Mouse (Mus musculus) heart, postnatal 10 days (tissue): ENCODE measurements around the gene Nck1. TPM values are rescaled to one million over a fixed set of nuclear protein-coding genes. Genes with fewer than 3 reads are reported as not detected.

Experiments used
- DNase-seq, 2 experiments: peaks; one replicate each; pipeline ENCODE4 v3.0.0; 2021
- intact Hi-C: fragments of 180-260 bp; cut with DNase I; formaldehyde crosslinking; loops from one replicate; pipeline ENCODE4 v1.15.1; 2025
- total RNA-seq, 2 experiments: library from RNA; stranded (reverse); gene quantifications; 2 replicates each; pipeline ENCODE4 v1.2.3; 2021

Nck1 gene
- total RNA-seq, 2 experiments from 2014 or later, result 56.7 to 65.8 TPM

DNA sequence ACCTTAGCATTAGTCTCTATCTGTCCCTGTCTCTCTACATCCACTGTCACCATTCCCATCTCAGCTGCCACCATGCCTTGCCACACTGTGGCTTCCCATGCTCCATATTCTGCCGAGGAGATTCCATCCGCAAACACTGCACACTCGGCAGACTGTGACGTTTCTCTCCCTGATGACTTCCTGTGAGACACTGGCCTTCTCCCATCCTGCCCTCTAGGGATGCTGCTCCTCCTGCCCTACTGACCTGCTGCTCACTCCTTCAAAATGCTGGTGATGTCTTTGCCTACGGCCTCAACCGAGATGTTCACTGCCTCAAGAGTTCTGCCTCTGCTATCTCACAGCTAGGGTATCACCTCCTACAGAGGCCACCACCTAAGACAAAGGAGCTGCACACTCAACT lies 72.6 kb downstream of the Nck1 start:
- no peak for DNase-seq
- intact Hi-C loops, result loop anchor here (2.0 kb wide), 1 partner anchor 13 kb away; the partner anchor contains the start of gene Il20rb

DNA sequence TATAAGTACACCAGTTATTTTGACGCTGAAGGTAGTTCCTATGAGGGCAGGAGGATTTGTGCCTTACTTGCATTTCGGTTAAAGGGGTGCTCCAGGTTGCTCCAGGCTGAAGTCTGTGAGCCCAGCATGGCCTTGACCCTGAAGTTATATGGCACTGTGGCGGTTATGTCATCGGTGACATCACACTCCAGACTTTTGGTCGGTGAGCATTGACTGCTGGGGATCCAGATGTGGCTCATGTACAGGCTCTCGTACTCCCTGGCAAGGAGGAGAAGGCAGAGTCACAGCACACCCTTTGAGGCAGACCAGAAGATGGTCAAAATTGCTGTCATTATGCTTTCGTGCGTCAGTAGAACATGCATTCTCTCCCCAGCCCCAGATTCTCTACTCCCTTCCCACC lies 73.0 kb downstream of the Nck1 start:
- intact Hi-C loops, result loop anchor here (2.0 kb wide), 1 partner anchor 14 kb away; the partner anchor contains the start of gene Il20rb
- no peak for DNase-seq

DNA sequence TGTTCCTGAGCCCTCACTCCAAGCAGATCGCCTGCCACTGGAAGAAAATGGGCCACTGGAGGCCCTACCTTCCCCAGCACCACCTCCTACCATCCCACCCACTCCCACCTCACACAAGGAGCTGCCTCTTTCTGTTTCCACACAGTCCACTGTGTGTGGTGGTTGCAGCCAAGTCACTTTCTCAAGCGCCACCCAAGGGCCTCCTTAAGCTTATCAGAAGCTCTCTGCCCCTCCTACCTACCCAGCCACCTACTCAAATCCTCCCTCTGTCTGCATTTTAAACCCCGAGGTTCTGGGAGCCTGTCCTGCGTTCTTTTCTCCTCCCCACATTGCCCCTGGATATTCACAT lies 74.4 kb downstream of the Nck1 start:
- no peak for DNase-seq
- intact Hi-C loops, result no loop called here

DNA sequence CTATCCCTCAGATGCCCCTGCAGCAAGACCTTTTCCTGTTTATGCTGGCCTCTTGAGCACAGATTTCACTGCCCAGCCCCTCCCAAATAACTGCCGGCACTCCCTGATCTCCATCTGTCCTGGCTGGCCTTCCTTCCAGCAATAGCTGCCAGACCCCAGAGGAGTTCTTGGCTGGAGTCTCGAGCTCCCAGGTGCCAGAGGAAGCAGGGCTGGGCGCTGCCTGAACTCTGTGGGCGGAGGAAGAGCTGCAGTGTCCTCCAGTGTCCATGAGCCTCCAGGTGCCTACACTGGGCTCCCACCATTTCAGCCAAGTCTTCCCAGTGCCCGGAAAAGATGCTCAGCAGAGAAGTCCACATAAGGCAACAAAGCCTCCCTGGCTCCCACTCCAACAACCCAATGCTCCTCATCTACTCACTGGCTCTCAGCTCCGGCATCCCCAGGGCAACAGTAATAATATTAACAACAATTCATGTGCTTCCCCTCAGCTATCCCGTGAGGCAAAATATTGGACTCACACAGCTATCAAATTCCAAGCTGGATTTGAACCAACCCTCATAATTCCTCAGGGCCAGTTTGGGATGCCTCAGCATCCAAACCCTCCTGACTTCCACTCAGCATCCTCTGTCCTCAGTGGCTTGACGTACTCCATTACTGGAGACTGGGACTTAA lies 74.9 kb downstream of the Nck1 start:
- intact Hi-C loops, result no loop called here
- peak; percentile 77 to 81 for DNase-seq

DNA sequence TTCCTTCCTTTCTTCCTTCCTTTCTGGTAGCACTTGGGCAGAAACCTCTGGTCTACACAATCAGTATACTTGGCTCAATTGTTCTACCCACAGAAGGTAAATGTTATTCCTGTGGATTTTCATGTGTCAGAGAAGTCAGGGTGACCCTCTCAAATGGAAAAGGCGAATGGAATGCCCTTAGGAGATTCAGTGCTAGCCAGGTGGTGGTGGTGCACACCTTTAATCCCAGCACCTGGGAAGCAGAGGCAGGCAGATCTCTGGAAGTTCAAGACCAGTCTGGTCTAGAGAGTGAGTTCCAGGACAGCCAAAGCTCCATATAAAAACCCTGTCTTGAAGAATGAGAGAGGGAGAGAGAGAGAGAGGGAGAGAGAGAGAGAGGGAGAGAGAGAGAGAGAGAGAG lies 75.7 kb downstream of the Nck1 start:
- intact Hi-C loops, result no loop called here

DNA sequence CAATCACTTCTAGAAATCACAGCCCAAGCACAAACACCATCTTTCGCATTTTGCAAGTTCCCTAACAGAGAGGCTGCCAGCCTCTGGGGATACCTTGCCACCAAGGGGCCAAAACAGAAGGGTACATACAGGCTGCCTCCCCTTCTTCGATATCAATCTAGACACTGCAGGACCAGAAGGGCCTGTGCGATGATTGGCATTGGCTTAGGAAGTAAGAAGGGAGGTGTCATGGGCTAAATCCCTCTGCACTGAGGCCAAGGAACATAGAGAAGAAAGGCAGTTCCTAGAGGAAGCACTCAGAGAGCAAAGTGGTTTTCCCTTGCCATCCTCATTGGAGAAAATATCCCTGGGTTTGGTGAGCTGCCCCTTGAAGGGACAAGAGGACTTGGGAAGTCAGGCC lies 76.3 kb downstream of the Nck1 start:
- intact Hi-C loops, result no loop called here
- no peak for DNase-seq

More for the DNA sequence above, 75.7 kb downstream of the Nck1 start:
- DNase-seq, result no peak

DNA sequence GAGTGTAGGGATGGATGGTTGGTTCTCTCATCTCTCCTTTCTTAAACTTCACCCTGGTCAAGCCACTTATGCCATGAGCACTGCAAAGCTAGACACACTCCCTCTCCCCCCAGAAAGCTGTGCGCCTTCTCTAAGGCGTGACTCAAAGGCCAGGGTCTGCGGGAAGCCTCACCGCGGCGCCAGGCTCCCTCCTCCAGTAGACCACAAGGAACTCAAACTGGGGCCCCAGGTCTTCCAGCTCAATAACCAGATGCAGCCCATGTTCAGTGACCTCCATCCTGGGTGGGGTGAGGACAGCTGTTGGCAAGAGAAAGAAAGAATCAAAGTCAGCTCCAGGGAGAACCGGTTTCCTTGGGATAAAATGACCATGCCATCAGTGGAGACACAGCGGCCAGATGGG lies 77.8 kb downstream of the Nck1 start:
- intact Hi-C loops, result no loop called here
- DNase-seq, result no peak

DNA sequence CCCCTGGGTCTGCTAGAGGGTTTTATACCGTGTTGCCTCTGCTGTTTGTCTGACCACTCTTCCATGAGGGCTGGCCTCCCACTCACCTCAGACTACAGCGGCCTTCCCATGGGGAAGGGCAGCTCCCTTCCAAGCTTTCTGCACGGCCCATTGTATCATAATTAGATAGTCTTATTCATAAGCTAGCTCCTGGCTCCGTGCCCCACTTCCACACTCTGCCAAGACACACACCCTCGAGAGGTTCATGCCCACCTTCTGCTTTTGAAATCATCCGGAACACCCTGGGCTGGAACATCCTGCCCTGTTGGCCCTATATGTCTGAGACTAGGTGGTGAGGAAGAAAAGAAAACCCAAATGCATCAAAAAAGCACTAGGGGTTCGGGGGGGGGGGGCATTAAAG lies 78.3 kb downstream of the Nck1 start:
- intact Hi-C loops, result no loop called here
- DNase-seq, result peak; percentile 65 to 67

DNA sequence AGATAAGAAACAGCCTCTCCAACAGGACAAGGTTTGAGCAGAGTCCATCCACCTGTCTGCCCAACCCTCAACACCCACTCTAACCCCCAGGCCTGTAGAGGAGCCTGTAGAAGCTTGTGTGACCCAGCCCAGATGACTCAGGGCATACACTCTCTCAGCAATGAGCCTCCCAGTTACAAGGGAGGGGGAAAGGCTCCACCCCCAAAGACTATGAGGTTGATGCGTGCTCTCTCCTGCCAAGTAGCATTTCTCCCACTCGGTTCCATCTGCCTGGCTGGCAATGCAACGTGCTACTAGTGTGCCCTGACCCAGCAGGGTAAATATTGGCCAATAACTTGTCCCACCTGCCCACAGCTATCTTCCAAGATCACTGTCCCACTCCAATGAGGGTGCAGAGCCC lies 79.2 kb downstream of the Nck1 start:
- no peak for DNase-seq
- intact Hi-C loops, result no loop called here

DNA sequence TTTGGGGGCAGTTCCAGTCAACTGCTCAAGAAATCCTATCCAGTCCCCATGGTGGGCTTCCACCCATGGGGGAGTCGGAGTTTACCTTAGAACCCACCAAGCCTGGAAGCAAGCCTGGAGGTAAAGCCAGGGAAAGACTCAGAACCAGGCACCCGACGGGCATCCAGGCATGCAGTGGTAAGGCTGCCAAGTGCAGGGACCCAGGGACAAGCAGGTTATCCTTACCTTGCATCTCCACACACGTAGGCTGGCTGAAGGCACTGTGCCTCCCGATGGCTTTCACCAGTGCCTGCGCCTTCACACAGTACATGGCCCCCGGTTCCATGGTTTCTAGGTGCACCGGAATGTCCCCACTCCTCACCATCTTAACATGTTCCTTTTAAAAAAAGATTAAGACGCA lies 79.9 kb downstream of the Nck1 start:
- DNase-seq, result no peak
- intact Hi-C loops, result no loop called here

DNA sequence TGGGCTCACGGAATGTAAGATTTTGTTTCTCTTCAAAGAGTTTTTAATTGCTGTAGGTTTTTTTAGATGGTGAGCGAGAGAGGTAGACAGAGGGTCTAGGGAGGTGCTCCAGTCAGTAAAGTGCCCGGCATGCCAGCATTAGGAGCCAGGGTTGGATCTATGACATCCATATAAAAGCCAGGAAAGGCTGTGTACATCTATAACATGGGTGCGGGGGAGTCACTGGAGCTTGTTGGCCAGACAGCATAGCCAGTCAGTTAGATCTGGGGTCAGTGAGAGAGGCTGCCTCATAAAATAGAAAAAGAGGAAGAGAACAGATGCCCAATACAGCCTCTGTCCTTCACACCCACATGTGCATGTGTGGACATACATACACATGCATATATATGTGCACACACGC lies 80.6 kb downstream of the Nck1 start:
- no peak for DNase-seq
- intact Hi-C loops, result no loop called here

DNA sequence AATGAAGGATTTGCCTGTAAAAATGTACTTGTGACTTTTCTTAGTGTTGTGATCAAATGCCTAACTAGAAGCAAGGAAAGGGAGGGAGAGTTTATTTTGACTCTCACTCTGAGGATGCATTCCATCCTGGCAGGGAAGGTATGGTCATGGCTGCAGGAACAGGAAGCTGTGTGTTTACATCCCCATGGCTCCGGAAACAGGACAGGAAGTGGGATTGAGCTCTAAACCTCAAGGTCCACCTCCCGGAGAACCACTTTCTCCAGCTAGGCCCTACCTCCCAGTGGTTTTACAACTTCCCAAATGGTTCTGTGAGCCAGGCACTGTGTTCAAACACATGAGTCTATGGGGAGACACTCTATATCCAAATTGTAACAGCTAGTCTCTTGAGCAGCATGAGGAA lies 82.2 kb downstream of the Nck1 start:
- no peak for DNase-seq
- intact Hi-C loops, result no loop called here

DNA sequence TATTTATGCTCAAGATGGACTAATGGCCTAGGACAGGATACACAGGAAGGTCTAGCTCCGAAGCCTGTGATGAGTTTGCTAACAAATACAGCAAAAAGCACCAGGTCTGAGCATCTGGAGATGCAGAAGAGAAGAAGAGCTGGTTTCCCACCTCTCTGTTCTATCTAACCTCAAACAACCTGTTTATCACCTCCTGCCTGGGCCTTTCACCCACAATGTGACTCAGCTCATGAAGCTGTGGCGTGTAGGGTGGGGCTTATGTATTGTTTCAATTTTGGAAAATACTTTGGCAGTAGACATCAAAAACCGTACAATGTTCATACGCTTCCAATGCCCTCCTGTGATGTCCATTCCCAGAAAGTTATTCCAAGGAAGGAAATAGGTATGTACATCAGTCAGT lies 83.8 kb downstream of the Nck1 start:
- intact Hi-C loops, result no loop called here
- DNase-seq, result peak in 1 of 2 experiments; percentile 29

DNA sequence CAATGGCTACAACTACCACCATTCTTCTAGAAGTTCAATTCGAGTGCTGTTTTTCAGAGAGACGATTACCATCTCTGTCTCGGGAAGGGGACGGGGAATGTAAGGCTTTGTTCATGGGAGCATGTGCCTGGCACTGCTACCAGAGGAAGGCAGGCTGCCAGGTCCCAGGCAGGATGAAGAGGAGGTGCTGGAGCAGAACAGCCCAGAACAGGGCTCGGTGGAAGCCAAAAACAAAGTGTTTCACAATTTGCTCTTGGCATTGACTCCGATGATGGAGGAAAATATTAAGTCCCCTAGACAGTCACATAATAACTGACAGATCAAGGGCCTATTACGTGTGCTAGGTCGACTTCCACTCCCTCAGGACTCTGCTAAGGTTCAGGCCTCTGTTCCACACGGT lies 84.3 kb downstream of the Nck1 start:
- DNase-seq, result peak; percentile 50 to 51
- intact Hi-C loops, result no loop called here

DNA sequence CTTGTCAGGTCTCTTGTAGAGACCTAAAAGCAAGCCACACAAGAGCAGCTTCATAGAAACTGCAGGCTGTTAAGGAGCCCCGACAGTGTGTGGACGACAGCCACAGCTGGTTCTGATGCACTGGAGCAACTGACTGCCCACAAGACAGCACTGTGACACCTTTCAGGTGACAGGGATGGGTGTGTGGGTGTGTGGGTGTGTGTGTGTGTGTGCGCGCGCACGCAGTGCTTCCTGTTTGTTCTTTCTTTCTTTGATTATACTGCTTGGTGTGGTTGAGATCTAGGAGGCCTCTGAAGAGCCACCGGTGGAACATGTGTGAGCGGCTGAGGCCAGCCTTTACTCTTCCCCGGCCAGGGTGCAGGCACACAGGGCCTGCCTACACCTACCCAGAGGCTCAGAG lies 85.7 kb downstream of the Nck1 start:
- DNase-seq, result no peak

DNA sequence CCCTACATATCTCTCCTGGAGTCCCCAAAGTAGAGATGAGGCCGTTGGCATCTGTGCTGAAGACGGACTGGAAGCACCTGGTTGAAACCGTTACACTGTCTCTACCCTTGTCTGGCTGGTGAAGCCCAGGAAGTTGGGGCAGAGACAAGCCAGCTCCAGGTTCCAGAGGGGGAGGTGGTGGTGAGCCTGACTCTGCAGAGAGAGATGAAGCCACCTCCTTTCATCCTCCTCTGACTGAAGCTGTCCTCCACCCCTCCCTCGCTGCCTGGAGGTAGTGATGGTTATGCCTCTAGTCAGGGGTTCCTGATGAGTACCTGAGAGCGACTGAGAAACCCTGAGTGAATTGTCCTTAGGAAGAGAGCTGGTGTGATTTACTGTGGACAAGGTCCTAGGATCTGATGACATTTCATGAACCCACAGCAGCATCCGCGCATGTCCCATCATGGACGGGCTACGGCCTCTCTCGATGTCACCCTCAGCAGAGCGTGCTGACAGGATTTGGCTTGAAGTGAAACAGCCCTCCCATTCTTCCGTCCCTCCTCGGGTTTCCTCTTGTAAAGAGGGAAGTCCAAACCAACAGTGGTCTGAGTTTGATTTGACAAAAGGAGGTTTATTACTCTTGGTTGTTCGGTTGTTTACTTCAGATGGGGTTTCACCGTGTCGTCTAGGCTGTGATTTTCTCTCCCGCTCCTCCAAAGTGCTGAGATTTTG lies 87.8 kb downstream of the Nck1 start:
- intact Hi-C loops, result loop anchor here (5.0 to 10.0 kb wide), 2 partner anchors 49 to 547 kb away; no protein-coding TSS in a partner anchor
- DNase-seq, result no peak

More for the DNA sequence above, 85.7 kb downstream of the Nck1 start:
- intact Hi-C loops, result no loop called here

DNA sequence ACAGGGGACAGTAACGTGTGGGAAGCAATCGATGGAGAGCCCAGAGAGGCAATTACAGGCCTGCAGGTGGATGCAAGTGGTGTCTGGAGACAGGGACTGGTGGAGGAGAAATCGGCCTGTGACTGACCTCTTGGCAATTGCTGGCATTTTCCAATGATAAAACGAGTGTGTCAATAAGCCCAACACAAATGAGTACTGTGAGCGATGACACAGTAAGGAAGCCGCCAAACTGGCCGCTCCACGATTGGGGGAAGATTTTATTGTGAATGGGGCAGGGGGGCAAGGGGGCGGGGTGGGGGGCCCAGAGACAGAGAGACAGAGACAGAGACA lies 91.3 kb downstream of the Nck1 start:
- no peak for DNase-seq
- intact Hi-C loops, result loop anchor here (1.0 to 10.0 kb wide), 6 partner anchors 38 to 703 kb away; no protein-coding TSS in a partner anchor

DNA sequence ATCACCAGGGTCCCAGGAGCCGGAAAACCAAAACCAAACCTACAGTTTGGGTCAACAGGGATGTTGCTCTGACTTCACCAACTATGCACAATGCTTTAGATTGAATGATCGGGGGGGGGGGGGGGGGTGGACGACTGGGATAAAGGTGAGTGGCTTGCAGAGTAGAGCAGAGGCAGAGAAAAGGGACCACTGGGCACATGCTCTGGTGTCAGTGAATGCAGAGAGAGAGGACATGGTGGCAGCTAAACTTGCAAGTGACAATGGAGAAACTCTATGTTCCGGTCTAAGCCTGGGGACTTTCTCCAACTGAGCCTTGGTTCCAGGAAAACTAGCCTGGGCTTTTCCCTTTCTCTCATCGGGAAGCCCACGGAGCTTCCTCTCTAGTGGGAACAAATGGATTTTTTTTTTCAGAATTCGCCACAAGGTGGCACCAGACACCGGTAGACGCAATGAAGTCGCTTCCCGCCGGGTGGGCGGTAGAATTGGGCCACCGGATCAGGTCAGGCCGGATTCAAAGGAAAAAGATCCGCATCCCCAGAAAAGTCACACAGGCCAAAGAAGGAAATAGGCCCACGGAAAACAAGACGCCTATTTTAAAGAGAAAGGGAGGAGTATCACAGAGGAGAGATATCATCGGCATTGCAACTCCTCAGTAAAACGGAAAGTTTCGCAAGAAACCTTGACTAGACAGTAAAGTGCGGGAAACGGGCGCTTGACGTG lies 91.8 kb downstream of the Nck1 start:
- intact Hi-C loops, result loop anchor here (1.0 to 10.0 kb wide), 6 partner anchors 39 to 703 kb away; no protein-coding TSS in a partner anchor
- DNase-seq, result peak; percentile 89 to 93

DNA sequence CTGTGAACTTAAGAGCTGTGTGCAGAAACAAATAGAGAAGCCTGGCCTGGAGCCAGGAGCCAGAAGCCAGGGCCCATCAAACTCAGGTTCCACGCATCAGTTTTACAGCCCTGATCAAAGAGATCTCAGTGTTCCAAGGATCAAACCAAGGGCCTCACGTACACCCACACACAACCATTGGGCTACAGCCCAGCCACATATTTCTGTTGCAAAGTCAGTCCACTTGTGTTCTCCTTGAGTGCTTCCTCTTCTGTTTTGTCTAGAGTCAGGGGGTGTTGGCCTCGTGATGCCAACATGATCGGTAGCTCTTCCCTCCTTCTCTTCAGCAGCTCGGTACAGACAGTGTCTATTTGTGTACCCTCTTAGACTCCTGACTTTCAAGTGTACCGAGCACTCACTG lies 93.5 kb downstream of the Nck1 start:
- intact Hi-C loops, result loop anchor here (5.0 to 10.0 kb wide), 2 partner anchors 552 to 705 kb away; no protein-coding TSS in a partner anchor
- no peak for DNase-seq

DNA sequence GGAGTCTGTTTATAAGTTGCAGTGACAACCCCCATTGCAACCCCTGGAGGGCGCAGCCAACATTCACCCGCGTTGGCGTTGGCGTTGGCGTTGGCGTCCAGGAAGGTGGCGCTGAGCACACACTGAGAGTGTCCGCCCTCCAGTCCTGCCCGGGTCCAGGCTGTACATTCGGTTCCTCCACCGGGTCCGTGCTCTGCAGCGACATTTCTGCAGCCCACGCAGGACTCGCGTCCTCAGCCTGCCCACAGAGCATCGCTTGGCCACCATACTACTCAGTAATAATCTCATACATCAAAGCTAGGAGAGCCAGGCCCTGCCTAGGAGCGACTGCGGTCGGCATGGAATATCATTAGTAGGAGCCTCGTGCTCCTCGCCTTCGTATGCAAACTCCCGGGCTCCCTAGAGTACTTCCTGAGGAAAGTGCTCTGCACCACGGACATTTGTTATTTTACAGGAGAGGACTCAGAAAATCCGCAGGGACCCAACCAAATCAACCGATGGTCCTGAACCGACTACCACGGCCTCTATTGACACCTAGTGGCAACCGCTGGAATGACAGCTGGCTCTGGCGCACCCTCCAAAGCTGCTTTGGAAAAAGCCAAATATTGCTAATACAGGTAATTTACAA lies 99.8 kb downstream of the Nck1 start:
- peak; percentile 75 to 88 for DNase-seq
- intact Hi-C loops, result loop anchor here (1.0 kb wide), 1 partner anchor 599 kb away; no protein-coding TSS in a partner anchor
